Mouse (Mus musculus) spleen, adult 18-20 months (tissue): ENCODE data around the gene Sema3d.

Source experiments
- DNase-seq, 2 experiments: peaks; one replicate each; pipeline ENCODE4 v3.0.0; 2022; ENCODE audit warnings: mixed read lengths in 2 of 2

The Sema3d gene

DNA sequence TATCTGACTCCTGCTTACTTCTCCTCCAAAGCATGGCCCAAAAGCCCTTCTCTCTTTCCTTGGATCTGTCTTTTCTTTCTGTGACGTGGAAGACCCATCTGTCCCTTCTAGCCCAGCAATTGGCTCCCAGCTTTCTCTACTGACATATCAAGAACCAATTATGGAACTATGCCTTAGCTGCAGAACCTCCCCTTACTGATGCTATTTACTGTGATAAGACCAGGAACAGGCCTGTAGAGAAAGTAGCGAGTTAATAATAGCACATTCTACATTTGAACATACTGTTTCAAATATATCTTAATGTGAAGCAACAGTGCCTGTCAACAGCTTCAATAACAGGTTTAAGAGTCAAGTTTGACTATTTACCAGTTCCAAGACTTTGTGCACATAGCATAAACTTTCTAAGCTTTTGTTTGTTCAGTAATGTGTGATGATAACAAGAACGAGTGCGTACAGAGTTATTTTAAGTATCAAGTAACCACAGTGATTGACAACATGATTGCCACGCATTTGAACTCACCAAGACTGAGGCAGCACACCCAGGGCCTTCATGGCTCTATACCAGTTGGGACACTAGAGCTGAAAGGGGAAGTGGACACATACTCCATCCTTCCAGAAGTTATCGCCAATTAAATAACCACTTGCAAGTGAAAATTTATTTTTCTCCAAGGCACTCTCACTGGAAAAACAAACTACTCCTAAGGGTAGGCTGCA is 116.8 kb downstream of the Sema3d start:
- DNase-seq: no peak

- no peak for DNase-seq
These were observed 129.3 kb downstream of the Sema3d start for GRCm38 (mm10) chr5:12512471-12512870.

DNA sequence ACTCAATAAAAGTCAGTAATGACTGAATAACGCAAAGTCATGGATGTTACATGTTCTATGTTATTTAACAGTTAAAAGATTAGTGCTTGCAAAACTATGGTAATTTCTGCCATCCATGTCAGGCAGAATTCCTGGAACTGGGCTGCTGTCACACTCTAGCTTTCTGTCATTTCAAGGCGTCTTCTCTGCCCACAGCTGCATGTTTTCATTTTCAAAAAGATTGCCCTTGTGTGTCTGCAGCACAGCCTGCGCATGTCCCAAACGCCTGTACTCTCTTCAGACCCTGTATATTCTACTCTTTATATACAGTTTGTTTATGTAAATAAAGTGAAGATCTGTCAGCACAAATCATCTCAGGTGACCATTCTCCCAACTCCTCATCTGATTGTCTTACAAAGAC is 132.1 kb downstream of the Sema3d start:
- DNase-seq: no peak

GRCm38 (mm10) chr5:12525235-12525767 is 142.1 kb downstream of the Sema3d start:
- no peak for DNase-seq

DNA sequence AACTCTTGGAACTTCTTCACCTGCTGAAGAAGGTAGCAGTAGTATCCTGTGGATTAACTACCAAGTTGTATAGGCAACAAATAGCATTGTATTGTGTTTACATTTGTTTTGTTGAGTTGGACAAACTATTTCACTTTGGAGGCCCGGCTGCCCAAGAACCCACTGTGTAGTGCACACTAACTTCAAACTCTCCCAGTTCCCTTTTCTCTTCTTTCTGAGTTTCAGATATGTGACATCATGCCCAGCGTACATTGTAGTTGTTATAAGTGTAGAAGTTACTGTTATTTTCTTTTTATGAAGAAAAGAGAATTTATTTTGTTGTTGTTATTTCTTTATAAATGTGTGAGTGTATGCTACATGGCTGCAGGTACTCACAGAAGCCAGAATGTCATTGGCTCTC is 145.4 kb downstream of the Sema3d start:
- DNase-seq: no peak

DNA sequence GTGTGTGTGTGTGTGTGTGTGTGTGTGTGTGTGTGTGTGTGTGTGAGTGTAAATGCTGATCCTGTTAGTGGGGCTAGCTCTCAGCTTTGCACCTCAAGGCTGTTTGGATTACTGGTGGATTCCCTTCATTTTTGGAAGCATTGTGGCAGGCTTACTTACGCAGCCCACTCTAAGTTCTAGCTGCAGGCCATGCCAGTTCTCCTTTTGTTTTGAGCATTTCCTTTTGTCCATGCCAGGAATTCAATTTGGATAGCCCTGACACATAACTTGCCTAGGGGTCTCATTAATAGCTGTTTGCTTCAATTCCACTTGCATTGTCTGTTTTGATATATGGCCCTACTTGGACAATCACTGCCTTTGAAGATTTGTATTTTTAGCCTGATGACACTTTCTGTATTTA is 146.6 kb downstream of the Sema3d start:
- DNase-seq: no peak

DNA sequence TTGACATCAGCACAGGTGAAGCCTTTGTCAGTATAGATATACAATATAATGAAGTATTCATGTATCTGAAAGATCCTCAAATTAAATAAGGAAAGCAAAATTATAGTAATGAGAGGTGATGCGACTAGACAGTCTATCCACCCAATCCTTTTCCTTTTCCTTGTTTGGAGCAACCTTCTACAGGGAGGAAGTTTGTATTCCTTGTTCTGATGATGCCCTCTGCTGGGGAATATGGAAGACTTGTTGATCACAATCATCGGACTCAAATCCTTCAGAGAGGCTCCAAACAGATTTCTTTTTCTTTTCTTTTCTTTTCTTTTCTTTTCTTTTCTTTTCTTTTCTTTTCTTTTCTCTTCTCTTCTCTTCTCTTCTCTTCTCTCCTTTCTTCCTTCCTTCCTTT is 158.1 kb downstream of the Sema3d start:
- DNase-seq: no peak

DNA sequence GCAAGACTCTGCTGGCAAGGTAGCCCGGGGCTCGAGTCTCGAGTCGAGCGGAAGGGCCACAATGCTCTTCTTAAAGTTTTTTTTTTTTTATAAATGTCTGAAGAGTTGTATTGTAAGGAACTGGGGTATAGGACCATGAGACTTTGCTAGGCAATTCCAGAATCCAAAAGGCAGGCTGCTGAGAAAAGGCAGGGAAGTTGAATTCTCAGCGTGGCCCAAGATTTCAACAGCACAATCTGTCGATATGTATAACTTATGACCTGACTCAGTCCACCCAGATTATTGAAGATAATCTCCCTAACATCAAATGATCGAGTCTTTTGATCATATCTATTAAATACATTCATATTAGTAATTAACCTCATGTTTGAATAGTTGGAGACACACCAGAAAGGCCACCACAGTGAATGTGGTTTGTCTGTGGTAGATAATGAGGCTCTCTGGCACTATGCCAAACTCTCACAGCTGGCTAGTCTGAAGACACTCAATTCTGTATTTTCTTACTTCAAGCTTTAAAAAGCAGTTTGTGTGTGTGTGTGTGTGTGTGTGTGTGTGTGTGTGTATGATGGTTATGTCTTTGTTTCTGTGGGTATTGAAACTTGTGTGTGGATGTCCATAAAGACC is 166.0 kb downstream of the Sema3d start:
- DNase-seq: no peak

- DNase-seq: no peak
These were observed 172.2 kb downstream of the Sema3d start for GRCm38 (mm10) chr5:12555401-12555800.

DNA sequence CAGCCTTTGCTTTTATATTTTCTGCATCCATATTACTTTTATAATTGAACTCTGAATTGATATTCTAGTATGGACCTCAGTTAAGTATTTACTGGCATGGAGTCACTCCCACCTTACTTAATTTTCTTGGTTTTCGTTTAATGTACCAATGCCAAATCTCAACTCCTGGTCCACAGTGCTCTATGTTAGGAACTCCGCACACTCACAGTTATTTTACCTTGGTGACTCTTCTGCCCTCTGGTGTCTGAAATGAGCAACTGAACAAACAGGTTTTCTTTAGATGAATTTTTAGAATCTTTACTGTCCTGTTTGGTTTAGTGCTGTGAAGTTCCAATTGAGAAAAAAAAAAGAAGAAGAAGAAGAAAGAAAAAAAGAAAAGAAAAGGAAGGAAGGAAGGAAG is 174.7 kb downstream of the Sema3d start:
- no peak for DNase-seq

GRCm38 (mm10) chr5:12561740-12562139 is 178.6 kb downstream of the Sema3d start:
- no peak for DNase-seq

GRCm38 (mm10) chr5:12562204-12562603 is 179.0 kb downstream of the Sema3d start:
- DNase-seq: no peak

DNA sequence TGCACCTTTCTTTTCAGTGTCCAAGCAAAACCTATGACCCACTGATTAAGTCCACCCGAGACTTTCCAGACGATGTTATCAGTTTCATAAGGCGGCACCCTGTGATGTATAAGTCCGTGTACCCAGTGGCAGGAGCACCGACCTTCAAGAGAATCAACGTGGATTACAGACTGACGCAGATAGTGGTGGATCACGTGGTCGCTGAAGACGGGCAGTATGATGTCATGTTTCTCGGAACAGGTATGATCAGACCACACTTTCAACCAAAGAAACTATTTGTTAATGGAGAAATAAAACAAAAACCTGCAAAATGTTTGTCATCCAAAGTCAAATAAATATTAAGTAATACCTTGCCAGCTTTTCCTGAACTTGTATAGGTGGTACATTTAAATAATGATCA is 179.9 kb downstream of the Sema3d start:
- DNase-seq: no peak

DNA sequence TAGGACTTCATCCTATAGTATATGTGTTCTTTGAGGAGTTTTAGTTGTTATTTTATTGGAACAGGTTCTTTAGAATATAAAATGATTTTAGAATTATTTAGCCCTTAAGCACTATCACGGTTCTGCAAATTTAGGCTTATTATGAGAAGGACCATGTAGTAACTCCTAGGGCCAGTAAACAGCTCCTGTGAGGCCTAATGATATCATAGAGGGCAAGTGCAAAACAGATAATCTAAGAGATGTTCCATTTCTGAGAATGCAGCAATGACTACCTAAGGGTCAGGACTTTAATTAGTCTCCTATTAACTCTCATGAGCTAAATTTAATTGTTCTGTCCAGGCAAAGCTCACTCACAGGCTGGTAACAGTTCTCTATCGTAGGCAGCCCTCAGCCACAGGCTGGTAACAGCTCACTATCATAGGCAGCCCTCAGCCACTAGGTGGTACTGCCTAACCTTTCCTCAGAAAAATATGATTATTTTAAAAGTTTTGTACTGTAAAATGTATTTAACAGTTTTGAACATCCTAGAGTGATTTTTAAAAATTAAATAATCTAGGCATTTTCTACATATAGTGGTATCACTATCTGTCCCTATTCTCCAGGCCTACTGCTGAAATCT is 181.5 kb downstream of the Sema3d start:
- no peak for DNase-seq

- DNase-seq: no peak
These were observed 183.4 kb downstream of the Sema3d start for GRCm38 (mm10) chr5:12566568-12566967.

DNA sequence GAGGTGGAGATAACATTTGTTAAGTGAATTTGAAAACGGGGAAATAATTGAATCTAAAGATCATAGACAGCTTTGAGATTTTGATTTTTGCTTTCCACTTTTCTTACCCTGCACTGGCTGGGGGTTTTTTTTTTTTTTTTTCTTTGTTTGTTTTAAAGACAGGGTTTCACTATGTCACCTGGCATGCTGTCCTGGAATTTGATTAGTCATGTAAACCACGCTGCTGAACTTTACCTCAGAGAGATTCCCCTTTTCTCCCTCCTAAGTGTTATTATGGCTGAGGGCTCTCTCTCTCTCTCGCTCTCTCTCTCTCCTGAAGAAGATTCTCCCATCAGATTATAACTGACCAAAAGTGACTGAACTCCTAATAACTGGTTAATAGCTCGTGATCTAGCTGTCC is 191.4 kb downstream of the Sema3d start:
- DNase-seq: no peak

DNA sequence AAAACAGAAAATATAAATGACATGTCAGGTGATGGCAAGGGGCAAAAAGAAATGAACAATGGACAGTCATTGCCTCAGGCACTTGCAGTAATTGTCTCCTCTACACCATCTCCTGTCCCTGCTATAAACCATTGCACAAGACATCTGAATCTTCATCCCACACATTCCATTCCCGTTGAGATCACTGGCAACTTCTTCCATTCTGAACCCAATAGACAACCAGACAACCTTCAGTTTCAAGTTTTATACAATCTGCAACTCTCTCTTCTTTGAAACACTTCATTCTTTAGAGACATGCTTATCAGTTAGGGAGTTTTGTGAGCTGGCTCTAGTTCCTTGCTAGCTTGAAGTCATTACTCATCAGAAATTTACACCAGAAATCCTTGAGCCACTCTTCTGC is 192.1 kb downstream of the Sema3d start:
- DNase-seq: no peak

DNA sequence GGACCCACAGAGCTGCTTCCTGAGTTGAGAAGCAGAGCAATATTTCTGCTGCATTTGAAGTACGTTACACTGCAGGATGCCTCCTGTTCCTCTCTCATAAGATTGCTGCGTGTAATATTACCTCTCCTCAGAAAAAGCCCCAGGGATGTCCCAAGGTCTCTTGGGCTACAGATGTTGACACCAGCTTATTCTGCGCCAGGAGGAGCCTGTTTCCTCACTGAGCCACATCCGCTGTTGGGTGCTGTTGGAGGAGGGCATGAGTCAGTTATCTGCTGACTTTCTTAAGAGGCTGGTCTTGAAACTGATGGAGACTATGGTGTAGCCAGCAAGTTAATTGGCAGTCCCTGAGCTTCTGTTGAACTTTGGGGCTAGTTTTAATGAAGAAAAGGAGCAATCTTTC is 196.6 kb downstream of the Sema3d start:
- DNase-seq: no peak

GRCm38 (mm10) chr5:12582540-12582939 is 199.4 kb downstream of the Sema3d start:
- DNase-seq: no peak

- DNase-seq: no peak
These were observed 200.2 kb downstream of the Sema3d start for GRCm38 (mm10) chr5:12583293-12583834.

GRCm38 (mm10) chr5:12584886-12585285 is 201.7 kb downstream of the Sema3d start:
- no peak for DNase-seq

DNA sequence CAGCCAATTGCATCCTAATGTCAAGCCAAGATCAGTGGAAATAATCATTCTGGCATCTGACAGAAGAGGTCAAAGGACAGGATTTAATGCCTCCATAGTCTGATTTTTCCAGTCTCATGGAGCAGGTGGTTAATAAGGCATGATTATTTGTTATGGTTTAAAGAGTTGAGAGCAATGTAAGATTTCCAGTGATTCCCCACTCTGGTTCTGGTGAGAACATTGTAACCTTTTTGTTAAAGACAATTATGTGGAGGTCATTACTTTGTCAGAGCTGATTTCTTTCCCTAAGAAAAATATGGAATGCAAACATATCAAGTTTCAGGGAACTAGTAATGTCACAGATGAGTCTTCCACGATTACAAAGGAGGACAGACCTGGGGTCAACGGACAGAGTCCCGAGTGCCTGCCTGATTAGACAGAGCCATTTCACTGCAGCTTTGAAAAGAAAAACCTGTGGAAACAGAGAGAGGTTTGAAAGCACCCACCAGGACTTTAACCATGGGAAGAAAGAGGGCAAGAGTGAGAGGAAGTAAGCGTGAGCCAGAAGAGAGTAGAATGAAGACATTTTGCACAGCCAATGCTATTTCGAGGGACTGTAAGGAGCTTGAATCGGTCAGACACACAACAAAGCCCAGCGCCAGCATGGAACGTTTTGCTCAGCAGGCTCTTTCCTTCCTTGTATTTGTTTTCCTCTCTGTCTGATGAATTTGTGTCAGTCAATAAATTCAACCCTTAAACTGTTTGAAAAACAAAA is 251.2 kb downstream of the Sema3d start:
- no peak for DNase-seq
